Mouse (Mus musculus) midbrain, postnatal 0 days (tissue): ENCODE measurements around the gene Dicer1. TPM values are rescaled to one million over a fixed set of nuclear protein-coding genes. Genes with fewer than 3 reads are reported as not detected.

Experiments
- ATAC-seq: fragments of 200-750 bp; cut with Nextera tagmentation; 2 replicates; pipeline ENCODE4 v1.8.0; 2017; ENCODE audit warnings: moderate number of reproducible peaks, mild to moderate bottlenecking, moderate TSS enrichment, moderate library complexity; ENCODE audit not compliant: low FRiP score
- DNase-seq: peaks from one replicate; pipeline ENCODE4 v3.0.0-alpha.2; 2015; ENCODE audit warnings: low spot score
- H3K27ac ChIP-seq: fragments of 300-500 bp; sonication (generic); 2 replicates; pipeline ENCODE4 v1.5.1; 2014; ENCODE audit warnings: low read depth, mild to moderate bottlenecking, low read length, mixed read lengths
- H3K27me3 ChIP-seq: fragments of 300-500 bp; sonication (generic); 2 replicates; pipeline ENCODE4 v1.6.1; 2014; ENCODE audit warnings: low read length, control low read depth, mixed read lengths; ENCODE audit not compliant: insufficient read depth
- H3K36me3 ChIP-seq: fragments of 300-500 bp; sonication (generic); 2 replicates; pipeline ENCODE4 v1.6.1; 2014; ENCODE audit warnings: low read length, control low read depth, mixed read lengths; ENCODE audit not compliant: insufficient read depth
- H3K4me1 ChIP-seq: fragments of 300-500 bp; sonication (generic); 2 replicates; pipeline ENCODE4 v1.6.1; 2014; ENCODE audit warnings: mild to moderate bottlenecking, control low read depth, antibody characterized with exemption, low read length, mixed read lengths; ENCODE audit not compliant: insufficient read depth
- H3K4me2 ChIP-seq: fragments of 300-500 bp; sonication (generic); 2 replicates; pipeline ENCODE4 v1.6.1; 2014; ENCODE audit warnings: low read depth, mild to moderate bottlenecking, low read length, mixed read lengths; ENCODE audit not compliant: poor library complexity, severe bottlenecking
- H3K4me3 ChIP-seq: fragments of 300-500 bp; sonication (generic); 2 replicates; pipeline ENCODE4 v1.5.1; 2014; ENCODE audit warnings: low read depth, mild to moderate bottlenecking, low read length, moderate library complexity
- H3K9ac ChIP-seq: fragments of 300-500 bp; sonication (generic); replicated peaks from 2 replicates; pipeline ENCODE4 v1.6.1; 2014; ENCODE audit warnings: mild to moderate bottlenecking, low read length, moderate library complexity, mixed read lengths; ENCODE audit not compliant: poor library complexity, severe bottlenecking
- H3K9me3 ChIP-seq: fragments of 300-500 bp; sonication (generic); 2 replicates; pipeline ENCODE4 v1.6.1; 2016; ENCODE audit warnings: low read length, control low read depth
- CTCF ChIP-seq: IDR thresholded peaks from 2 replicates; pipeline ENCODE4 v1.5.1; 2016; ENCODE audit warnings: antibody characterized with exemption, mild to moderate bottlenecking
- WGBS: fragments of 180-500 bp; shearing (Covaris S2); extraction: QIAGEN DNeasy Blood & Tissue Kit; methylation state at CpG from one replicate; pipeline ENCODE4 v1.1.7; 2014; 5-methylcytosine and 5-hydroxymethylcytosine counted together
- polyA plus RNA-seq: library from polyadenylated mRNA; unstranded; fragments of >200 nt; fragmentation: Nextera tagmentation; extraction: Ambion mirVana; gene quantifications from 2 replicates; pipeline ENCODE4 v1.2.1, GENCODE M21; 2015
- total RNA-seq: library from RNA; depleted of rRNA; stranded (reverse); fragments of >200 nt; gene quantifications from 2 replicates; pipeline ENCODE4 v1.2.3, GENCODE M21; 2014

Gene Dicer1
- total and polyA plus RNA-seq, 2 experiments from 2014 or later = 28.4 to 38.9 TPM

- no peaks in the 10 kb centered on the region for H3K27me3 ChIP-seq
- H3K9ac ChIP-seq = no peak overlapping the region
- no peaks in the 10 kb centered on the region; the same call in 1 of the 2 replicates for H3K4me1 ChIP-seq
- no peak overlapping the region for H3K4me3 ChIP-seq
- no peak for DNase-seq
- no peak for TF ChIP-seq CTCF
- WGBS = 65% methylated on average over 6 of the region's 6 CpGs
- H3K4me2 ChIP-seq = no peak overlapping the region
- no peaks in the 10 kb centered on the region for H3K9me3 ChIP-seq
- ATAC-seq = no peak
- H3K36me3 ChIP-seq = no peaks in the 10 kb centered on the region
- no peak overlapping the region for H3K27ac ChIP-seq
Measured at GRCm38 (mm10) chr12:104652021-104652420, 99.7 kb downstream of the Dicer1 start.

- Histone ChIP-seq H3K4me1 (no peaks in the 10 kb centered on the region; the same call in 1 of the 2 replicates), H3K27me3 (no peaks in the 10 kb centered on the region), H3K9me3 (no peaks in the 10 kb centered on the region), H3K4me3 (no peak overlapping the region), H3K4me2 (no peak overlapping the region), H3K9ac (no peak overlapping the region), H3K36me3 (no peaks in the 10 kb centered on the region), H3K27ac (no peak overlapping the region)
- TF ChIP-seq CTCF = no peak
- 41% methylated on average over 6 of the region's 6 CpGs for WGBS
- DNase-seq = no peak
- no peak for ATAC-seq
Measured at GRCm38 (mm10) chr12:104651269-104651668, 100.5 kb downstream of the Dicer1 start.

- Histone ChIP-seq H3K4me2 (no peak overlapping the region), H3K9me3 (no peaks in the 10 kb centered on the region), H3K9ac (no peak overlapping the region), H3K4me3 (no peak overlapping the region), H3K27me3 (no peaks in the 10 kb centered on the region), H3K27ac (no peak overlapping the region), H3K4me1 (no peaks in the 10 kb centered on the region; the same call in 1 of the 2 replicates), H3K36me3 (no peaks in the 10 kb centered on the region)
- DNase-seq = peak; percentile 62
- no peak for ATAC-seq
- WGBS = 49% methylated on average over 14 of the region's 14 CpGs
- TF ChIP-seq CTCF = no peak
Measured at GRCm38 (mm10) chr12:104650510-104651260, 101.1 kb downstream of the Dicer1 start.

GRCm38 (mm10) chr12:104648366-104648765, 103.4 kb downstream of the Dicer1 start:
- Histone ChIP-seq H3K9ac (no peak overlapping the region), H3K27me3 (no peaks in the 10 kb centered on the region), H3K36me3 (no peaks in the 10 kb centered on the region), H3K4me1 (no peaks in the 10 kb centered on the region; the same call in 1 of the 2 replicates), H3K9me3 (no peaks in the 10 kb centered on the region), H3K4me2 (no peak overlapping the region), H3K4me3 (no peak overlapping the region), H3K27ac (no peak overlapping the region)
- no peak for TF ChIP-seq CTCF
- WGBS = 92% methylated on average over 6 of the region's 6 CpGs
- DNase-seq = no peak
- ATAC-seq = no peak

- H3K27me3 ChIP-seq = no peaks in the 10 kb centered on the region
- peak; percentile 42 for DNase-seq
- TF ChIP-seq CTCF = no peak
Measured at GRCm38 (mm10) chr12:104642337-104642736, 109.4 kb downstream of the Dicer1 start.

GRCm38 (mm10) chr12:104640934-104641333, 110.8 kb downstream of the Dicer1 start:
- Histone ChIP-seq H3K4me1 (no peaks in the 10 kb centered on the region), H3K4me3 (no peak overlapping the region), H3K27me3 (0 out of 2 replicates have a peak, but pooled peaks cover 4% of the 10 kb centered on the region), H3K4me2 (no peak overlapping the region), H3K9ac (no peak overlapping the region), H3K9me3 (no peaks in the 10 kb centered on the region), H3K36me3 (no peaks in the 10 kb centered on the region), H3K27ac (no peak overlapping the region)
- TF ChIP-seq CTCF = no peak
- 90% methylated on average over 1 of the region's 1 CpGs for WGBS
- ATAC-seq (no peak), DNase-seq (no peak)

More at GRCm38 (mm10) chr12:104642337-104642736, 109.4 kb downstream of the Dicer1 start:
- no peaks in the 10 kb centered on the region for H3K9me3 ChIP-seq
- H3K36me3 ChIP-seq = no peaks in the 10 kb centered on the region
- WGBS = 50% methylated on average over 7 of the region's 7 CpGs
- ATAC-seq = no peak
- no peak overlapping the region for H3K4me3 ChIP-seq
- no peak overlapping the region for H3K4me2 ChIP-seq
- H3K27ac ChIP-seq = no peak overlapping the region
- no peak overlapping the region for H3K9ac ChIP-seq
- no peaks in the 10 kb centered on the region for H3K4me1 ChIP-seq
